Mouse (Mus musculus) embryo, embryonic 11 days (tissue): ENCODE data around the gene Ube3b.

Source experiments
- DNase-seq: peaks from one replicate; pipeline ENCODE4 v3.0.0-alpha.2; 2015

Gene Ube3b

DNA sequence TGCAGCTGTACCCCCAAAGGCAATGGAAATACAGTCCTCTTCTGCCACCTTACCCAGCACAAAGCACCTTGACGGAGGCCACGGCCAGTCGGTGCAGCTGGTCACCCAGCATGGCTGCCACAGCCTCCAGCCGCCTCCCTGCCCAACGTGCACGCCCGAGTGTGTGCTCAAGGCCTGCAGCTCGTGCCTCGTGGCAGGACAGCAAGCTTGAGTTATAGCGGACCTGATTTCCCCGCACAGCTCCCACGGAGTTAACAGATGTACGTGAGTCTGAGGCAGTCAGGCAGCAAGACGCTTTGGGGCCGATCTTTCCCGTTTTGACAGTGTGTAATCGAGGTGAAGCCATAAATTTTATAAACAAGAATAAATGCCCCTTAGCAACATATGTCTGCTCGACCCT is 48.2 kb downstream of the Ube3b start:
- DNase-seq: no peak

DNA sequence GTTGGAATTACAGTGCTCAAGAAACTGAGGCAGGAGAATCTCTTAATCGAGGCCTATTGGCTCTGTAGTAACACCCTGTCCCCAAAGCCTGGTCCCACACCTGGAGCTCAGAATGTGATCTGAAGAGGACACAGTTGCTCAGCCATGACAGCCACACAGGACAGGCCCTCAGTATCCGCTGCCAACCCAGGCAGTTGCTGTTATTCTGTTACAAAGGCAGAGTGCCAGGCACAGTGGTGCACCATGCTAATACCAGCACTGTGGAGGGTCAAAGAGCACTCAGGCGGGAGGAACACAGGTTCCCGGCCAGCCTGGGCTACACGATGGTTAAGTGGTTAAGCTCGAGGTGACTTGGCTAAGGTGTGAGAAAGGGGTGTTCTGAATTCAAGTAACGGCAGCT is 49.4 kb downstream of the Ube3b start:
- no peak for DNase-seq

DNA sequence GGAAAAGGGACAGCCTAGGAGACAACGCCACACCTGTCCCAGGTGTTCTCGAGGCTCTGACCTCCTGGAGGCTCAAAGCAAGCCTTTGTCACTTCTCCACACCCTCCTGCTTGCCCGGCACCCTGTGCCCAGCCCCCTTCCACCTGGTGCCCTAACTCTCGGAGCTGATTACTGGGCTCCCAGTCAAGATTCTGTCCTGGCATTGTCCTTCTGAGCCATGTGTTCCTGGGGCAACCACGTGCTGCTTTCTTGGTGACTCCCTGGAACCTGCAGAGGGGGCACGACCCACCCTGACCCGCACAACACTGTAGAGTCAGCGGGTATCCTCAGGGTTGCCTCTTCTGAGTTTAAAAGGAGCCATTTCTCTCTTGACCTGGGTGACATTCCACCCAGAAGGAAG is 54.0 kb downstream of the Ube3b start:
- DNase-seq: no peak

DNA sequence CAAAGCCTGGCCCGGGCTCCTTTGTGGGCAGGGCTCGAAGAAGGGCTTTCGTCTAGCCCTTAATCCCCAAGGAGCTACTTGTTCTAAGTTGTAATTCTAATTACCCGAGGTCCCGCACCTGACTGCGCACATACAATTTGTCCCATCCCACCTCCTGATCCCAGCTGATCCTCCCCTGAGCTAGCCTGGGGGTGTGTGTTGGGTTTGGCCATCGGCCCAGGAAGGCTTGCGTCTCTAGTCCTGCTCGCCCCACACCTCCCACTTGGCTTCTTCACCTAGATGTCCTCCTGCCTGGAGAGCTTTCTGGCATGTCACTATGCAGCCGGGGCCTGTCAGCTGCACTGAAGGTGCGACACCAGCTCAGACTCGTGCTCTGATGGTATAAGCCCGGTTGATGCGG is 55.2 kb downstream of the Ube3b start:
- no peak for DNase-seq

DNA sequence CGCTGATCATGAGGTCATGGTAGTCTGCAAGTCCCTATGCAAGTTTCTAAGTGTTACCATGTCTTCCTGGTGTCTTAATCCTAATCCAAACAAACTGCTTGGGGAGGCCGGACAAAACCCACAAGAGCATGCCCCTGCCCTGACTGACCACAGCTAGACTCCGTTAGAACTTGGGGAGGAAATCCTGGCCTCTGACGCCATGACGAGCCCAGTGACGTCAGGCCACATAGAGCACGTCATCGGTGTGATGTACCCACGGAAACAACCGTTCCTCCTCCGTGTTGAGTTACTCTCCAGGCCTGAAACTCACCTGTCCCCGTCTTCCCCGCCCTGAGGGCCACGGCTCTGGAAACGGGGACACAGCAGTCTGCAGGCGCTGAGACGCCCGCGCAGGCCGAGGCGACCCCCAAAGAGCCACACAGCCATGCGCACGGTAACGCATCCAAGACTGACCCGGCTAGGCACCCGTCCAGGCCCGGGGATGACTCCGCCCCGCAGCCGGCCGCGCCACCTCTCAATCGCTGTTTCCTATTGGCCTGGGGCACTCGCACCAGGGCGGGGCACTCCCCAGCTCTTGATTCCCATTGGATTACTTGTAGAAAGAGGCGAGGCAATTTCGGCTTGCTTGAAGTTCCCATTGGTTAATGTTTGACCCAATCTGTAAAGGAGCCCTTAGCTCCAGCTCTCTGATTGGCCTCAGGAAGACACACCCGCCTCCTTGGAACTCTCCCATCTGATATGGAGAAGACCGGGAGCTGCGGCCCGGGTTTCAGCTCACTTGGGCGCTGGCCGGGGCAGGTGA is 63.4 kb downstream of the Ube3b start, which contains the start of the genes Mmab and Mvk:
Gene Mmab (minus strand): TSS at position 495 of the 802 bp plus-strand sequence.
Gene Mvk (plus strand): TSS at position 704 of the 802 bp plus-strand sequence.
- peak; percentile 97 for DNase-seq

DNA sequence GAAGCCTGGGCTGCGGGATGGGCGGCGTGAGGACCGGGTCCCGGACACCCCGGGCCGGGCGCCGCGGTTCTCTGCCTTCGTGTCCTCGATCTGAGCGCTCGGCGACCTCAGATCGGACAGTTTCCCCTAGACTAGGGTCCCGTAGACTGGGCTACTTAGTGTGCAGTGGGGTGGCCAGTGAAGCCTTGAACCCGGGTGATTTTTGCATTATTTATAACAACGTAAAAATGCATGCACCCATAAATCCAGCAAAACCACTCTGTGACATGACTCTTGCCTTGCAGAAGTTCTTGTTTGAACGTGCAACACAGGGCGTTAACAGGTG is 63.9 kb downstream of the Ube3b start:
- DNase-seq: no peak

DNA sequence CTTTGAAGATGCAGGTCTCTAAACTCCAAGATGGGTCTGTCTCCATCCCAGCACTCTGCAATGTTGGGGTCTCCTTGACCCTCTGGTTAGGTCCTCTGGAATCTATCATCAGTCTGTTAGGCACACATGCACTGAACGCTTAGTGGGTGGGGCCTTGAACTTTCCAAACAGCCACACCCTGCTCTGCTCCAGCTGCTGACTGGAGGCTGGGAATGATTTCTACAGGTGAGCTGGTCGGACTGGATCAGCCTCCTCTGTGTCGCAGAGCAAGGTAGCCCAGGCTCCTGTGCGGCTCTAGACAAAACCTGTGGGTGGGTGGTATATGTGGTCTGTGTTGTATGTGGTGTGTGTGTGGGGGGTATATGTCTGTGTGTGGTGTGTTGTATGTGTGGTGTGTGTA is 68.6 kb downstream of the Ube3b start:
- DNase-seq: no peak

DNA sequence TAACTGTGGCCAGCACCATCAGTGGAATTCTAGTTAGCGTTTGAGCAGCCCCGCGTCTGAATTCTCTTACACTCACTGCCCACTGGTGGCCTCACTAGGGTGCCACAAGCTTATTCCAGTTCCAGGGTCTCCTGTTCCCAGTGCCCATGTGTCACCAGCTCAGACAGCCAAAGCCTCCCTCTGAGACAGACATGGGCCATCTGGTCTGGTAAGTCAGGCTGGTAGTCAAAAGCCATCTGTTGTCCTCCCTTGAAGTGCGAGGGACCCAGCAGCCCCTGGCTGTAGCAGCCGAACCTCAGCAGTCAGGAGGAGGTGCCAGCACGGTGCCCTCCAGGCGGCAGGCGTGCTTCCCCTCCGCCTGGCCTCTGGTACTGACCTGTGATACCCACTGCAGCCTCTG is 75.9 kb downstream of the Ube3b start:
- DNase-seq: no peak

DNA sequence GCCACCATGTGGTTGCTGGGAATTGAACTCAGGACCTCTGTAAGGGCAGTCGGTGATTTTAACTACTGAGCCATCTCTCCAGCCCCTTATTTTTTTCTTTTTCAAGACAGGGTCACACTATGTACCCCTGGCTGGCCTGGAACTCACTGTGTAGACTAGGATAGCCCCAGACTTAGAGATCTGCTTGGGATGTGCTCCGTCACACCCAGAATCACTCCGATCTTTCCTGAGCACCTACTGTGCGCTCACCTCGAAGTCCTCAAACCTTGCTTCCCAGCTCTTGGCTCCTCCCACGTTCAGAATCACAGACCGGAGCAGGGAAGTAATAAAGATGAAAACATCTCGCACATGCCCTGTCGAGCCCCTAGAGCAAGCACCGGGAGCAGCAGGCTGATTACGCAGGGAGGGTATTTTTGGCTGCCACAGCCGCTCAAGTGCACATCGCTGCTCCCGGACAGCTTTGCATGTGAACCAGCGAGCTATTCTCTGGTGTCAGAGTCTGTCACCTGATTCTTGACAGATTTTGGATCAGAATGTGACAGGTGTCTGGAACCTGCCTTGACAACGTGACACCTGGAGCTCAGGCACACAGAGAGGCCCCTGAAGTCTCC is 76.7 kb downstream of the Ube3b start:
- no peak for DNase-seq

DNA sequence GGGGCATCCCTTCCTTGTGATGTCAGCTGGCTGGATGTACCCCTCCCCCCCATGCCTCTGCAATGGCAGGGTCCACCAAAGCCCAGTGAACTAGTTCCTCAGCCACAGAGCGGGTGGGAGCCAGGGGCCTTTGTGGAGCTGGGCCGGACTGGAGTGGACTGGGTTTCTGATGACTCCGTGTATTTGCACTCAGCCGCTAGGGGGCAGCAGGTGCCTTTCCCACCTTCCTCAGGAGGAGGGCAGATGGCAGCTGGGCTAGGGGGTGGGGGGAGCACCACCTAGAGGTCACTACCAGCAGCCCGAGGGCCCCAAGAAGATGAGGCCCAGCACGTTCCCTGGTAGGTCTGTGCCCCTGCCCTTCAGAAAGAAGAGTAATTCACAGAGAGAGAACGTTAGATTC is 80.8 kb downstream of the Ube3b start:
- DNase-seq: peak; percentile 89

DNA sequence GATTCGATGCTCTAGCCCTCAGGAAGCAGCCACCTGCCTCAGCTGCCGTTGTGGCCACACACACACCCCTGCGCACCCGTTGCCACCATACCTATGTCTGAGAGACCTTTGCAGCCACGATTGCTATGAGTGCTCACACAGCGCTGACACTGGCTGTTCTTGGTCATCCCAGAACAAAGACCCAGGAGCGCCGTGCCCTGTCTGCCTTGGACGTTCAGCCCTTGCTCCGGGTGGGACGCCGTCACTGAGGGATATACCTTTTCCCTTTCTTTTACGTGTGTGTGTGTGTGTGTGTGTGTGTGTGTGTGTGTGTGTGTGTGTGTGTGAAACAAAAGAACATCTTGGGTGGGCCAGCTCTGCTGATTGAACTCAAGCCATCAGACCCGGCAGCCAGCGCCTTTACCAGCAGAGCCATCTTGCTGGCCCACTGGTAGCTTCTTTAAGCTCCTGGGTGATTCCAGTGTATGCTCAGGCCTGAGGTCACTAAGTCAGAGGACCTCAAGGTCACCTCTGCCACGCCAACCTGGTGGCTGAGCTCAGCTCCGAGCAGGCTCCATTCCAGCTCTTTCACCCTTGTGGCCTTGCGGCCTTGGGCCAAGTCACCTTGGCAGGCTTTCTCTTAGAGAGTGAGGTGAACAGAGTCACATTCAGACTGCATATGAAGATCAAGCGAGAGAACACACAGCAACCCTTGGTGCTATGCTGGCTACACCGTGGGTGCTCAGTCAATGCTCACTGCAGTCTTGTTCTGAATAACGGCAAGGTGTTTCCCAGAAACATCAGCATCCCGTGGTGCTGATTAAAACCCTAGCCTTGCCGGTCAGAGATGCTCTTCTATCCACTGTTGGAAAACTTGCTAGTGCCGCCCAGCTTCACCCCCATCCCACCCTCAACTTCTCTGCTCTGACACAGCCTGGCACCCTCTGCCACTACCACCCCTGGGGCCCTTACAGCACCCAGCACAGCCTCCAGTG is 81.9 kb downstream of the Ube3b start:
- no peak for DNase-seq

DNA sequence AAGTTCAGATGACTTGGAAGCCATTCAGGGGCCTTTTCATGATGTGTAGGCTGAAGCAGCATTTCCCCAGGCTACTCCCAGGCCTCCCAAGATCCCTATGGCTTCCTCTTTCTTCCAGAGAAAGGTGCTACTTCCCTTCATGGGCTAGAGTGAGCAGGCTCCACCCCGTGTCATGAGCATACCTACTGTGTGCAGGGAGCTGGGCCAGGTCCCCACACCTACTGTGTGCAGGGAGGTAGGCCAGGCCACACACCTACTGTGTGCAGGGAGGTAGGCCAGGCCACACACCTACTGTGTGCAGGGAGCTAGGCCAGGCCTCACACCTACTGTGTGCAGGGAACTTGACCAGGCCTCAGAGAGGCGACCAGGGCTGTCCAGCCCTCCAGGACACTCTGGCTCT is 84.2 kb downstream of the Ube3b start:
- DNase-seq: no peak

DNA sequence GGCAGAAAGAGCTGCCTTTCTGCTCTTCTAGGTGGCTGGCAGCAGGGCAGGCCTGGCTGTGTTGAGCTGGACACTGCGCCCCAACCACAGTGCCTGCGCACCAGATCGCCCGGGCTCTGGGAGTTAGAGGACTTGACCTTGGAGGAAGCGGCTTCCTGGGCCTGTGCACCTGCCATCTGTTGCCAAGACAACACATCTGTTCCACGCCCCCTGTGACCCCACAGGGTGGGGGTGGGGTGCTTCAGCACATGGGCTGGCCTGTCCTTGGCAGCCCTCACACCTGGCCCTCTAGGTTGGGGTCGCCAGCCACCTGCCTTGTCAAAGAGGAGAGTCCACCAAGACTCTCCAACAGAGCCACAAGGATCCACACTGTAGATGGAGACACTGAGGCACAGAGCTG is 85.2 kb downstream of the Ube3b start:
- DNase-seq: peak; percentile 60

DNA sequence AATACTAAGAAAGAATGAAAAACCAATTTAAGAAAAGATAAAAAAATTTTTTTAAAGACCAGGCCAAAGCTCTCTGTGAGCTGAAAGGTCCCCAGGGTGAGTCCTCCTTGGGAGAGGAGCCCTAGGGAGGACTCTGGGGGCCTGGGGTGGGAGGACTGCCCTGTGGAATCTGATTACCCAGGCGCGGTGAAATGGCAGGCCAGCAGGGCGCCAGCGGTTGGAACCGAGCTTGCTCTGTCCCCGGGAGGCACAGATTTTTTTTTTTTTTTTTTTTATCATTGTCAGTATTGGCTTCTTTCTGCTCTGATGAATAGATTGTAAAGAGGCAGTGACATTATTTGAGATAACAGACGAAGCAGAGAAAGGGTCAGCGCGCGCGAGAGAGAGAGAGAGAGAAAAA is 86.6 kb downstream of the Ube3b start:
- DNase-seq: no peak

DNA sequence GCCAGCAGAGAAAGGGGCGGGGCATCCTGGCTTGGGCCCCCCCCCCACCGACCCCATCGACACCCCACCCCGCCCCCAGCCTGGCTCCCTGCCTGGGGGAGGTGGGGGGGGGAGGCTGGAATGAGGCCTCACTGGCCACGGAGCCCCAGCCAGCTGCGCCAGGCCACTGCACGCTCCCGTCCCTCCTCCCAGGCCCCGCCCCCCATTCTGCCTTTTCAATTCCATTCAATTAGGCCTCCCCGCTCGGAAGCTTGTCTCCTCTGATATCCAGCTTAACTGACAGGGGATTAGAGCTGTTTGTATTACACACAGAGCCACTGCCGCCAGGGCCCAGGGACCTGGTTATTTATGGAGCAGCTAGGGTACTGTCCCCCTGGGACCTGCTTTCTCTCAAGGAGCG is 87.0 kb downstream of the Ube3b start:
- peak; percentile 96 for DNase-seq

DNA sequence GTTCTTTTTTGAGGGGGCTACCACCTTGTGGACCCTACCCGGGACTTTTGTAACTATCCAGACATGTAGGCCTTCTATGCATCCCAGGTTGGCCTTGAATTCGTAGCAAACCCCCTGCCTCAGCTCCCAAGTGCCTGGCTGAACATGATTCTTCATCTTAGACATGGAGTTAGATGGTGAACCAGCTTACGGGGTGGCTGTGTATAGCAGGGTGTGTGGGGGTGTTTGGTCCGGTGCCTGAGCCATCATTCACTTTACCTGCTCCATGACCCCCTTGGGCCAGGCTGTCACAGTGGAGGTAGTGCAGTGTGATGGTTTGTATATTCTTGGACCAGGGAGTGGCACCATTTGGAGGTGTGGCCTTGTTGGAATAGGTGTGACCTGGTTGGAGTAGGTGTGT is 87.6 kb downstream of the Ube3b start:
- no peak for DNase-seq

DNA sequence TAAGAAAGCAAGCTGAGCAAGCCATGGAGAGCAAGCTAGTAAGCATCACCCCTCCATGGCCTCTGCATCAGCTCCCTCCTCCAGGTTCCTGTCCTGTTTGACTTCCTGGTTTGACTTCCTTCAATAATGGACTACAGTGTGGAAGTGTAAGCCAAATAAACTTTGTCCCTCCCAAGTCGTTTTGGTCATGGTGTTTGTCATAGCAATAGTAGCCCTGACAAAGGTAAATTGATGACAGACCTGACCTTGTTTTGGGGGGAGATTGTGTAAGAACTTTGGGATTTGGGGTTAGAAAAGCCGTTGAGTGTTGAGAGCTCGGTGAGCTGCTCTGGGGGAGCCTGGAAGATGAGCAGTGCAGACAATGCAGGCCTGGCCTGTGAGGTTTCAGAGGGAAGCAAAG is 90.0 kb downstream of the Ube3b start:
- no peak for DNase-seq
